Mouse (Mus musculus): ENCODE measurements around the gene Platr17. TPM values are rescaled to one million over a fixed set of nuclear protein-coding genes. Genes with fewer than 3 reads are reported as not detected.
"Not testable (repeated sequence)": the region's sequence is repeated elsewhere in the genome, so short reads cannot be mapped to it uniquely, and the experiment has no call there.

Platr17 gene
- polyA plus RNA-seq, 1 experiment from 2014 or later: 0.91 TPM

GRCm38 (mm10) chr17:33948905-33949537 lies 44.1 kb downstream of the Platr17 start:
- no peak for ATAC-seq (ENCODE audit: low read depth)
- no peak overlapping the region for H3K4me2 ChIP-seq
- H3K27ac ChIP-seq: no peak overlapping the region
- H3K4me3 ChIP-seq (replicated peaks): no peak overlapping the region
- H3K4me1 ChIP-seq (replicated peaks): peaks cover 65% of the 10 kb centered on the region
- H3K9me3 ChIP-seq (replicated peaks): no peaks in the 10 kb centered on the region
- no peak for DNase-seq
- no peaks in the 10 kb centered on the region for H3K27me3 ChIP-seq
- H3K36me3 ChIP-seq: peaks cover 84% of the 10 kb centered on the region
- 0 out of 2 replicates have a peak overlapping the region, but pooled peaks have one; percentile 9 for H3K9ac ChIP-seq
- WGBS (ENCODE audit: insufficient replicate concordance): 81% methylated on average over 19 of the region's 19 CpGs

- 74% methylated on average over 10 of the region's 10 CpGs for WGBS (ENCODE audit: insufficient replicate concordance)
- Histone ChIP-seq H3K9ac (peak overlapping the region; percentile 97), H3K27ac (peak overlapping the region; percentile 92), H3K36me3 (peaks cover 80% of the 10 kb centered on the region), H3K4me2 (peak overlapping the region; percentile 96), H3K27me3 (no peaks in the 10 kb centered on the region), H3K4me3 (replicated peaks) (peak overlapping the region; percentile 97), H3K4me1 (replicated peaks) (peaks cover 72% of the 10 kb centered on the region), H3K9me3 (replicated peaks) (no peaks in the 10 kb centered on the region)
- no peak for DNase-seq
- no peak for ATAC-seq (ENCODE audit: low read depth)
These were observed 45.2 kb downstream of the Platr17 start for GRCm38 (mm10) chr17:33950131-33950625.

- ATAC-seq (ENCODE audit: low read depth): peak; percentile 77
- Histone ChIP-seq H3K36me3 (peaks cover 69% of the 10 kb centered on the region), H3K4me2 (peak within 1 kb of the TSS; percentile 96), H3K27ac (peak within 1 kb of the TSS; percentile 92), H3K27me3 (no peaks in the 10 kb centered on the region), H3K9ac (peak within 1 kb of the TSS; percentile 97), H3K4me3 (replicated peaks) (peak within 1 kb of the TSS; percentile 97), H3K4me1 (replicated peaks) (peaks cover 73% of the 10 kb centered on the region), H3K9me3 (replicated peaks) (no peaks in the 10 kb centered on the region)
- WGBS (ENCODE audit: insufficient replicate concordance): under 1% methylated on average over 45 of the region's 45 CpGs
- DNase-seq: peak; percentile 78
These were observed 46.3 kb downstream of the Platr17 start, which contains the start of gene B3galt4 for GRCm38 (mm10) chr17:33951021-33951946. Gene B3galt4 (minus strand): TSS chr17:33951488.

GRCm38 (mm10) chr17:33952015-33952414 lies 47.1 kb downstream of the Platr17 start:
- peak overlapping the region; percentile 97 for H3K9ac ChIP-seq
- WGBS (ENCODE audit: insufficient replicate concordance): 54% methylated on average over 13 of the region's 13 CpGs
- peak overlapping the region; percentile 92 for H3K27ac ChIP-seq
- H3K36me3 ChIP-seq: peaks cover 63% of the 10 kb centered on the region
- peak overlapping the region; percentile 97 for H3K4me3 ChIP-seq (replicated peaks)
- H3K4me2 ChIP-seq: peak overlapping the region; percentile 96
- peaks cover 78% of the 10 kb centered on the region for H3K4me1 ChIP-seq (replicated peaks)
- not testable (repeated sequence) for H3K27me3 ChIP-seq; ATAC-seq (ENCODE audit: low read depth); H3K9me3 ChIP-seq (replicated peaks); DNase-seq

- Histone ChIP-seq H3K4me3 (replicated peaks) (peak overlapping the region; percentile 97), H3K9me3 (replicated peaks) (no peaks in the 10 kb centered on the region), H3K4me1 (replicated peaks) (peaks cover 85% of the 10 kb centered on the region), H3K9ac (peak overlapping the region; percentile 97), H3K27me3 (no peaks in the 10 kb centered on the region), H3K27ac (peak overlapping the region; percentile 92), H3K36me3 (peaks cover 63% of the 10 kb centered on the region), H3K4me2 (peak overlapping the region; percentile 96)
- ATAC-seq (ENCODE audit: low read depth): no peak
- no peak for DNase-seq
- 60% methylated on average over 4 of the region's 4 CpGs for WGBS (ENCODE audit: insufficient replicate concordance)
These were observed 47.9 kb downstream of the Platr17 start for GRCm38 (mm10) chr17:33952879-33953278.

- Histone ChIP-seq H3K9me3 (replicated peaks) (no peaks in the 10 kb centered on the region), H3K4me2 (peak overlapping the region; percentile 96), H3K4me1 (replicated peaks) (peaks cover 82% of the 10 kb centered on the region), H3K36me3 (peaks cover 63% of the 10 kb centered on the region), H3K9ac (peak overlapping the region; percentile 97), H3K4me3 (replicated peaks) (peak overlapping the region; percentile 97), H3K27ac (peak overlapping the region; percentile 92), H3K27me3 (no peaks in the 10 kb centered on the region)
- ATAC-seq (ENCODE audit: low read depth) (no peak), DNase-seq (no peak)
- 53% methylated on average over 3 of the region's 3 CpGs for WGBS (ENCODE audit: insufficient replicate concordance)
These were observed 48.4 kb downstream of the Platr17 start for GRCm38 (mm10) chr17:33953310-33953709.

GRCm38 (mm10) chr17:33953961-33954565 lies 49.1 kb downstream of the Platr17 start:
- 16% methylated on average over 5 of the region's 5 CpGs for WGBS (ENCODE audit: insufficient replicate concordance)
- DNase-seq: no peak
- no peaks in the 10 kb centered on the region for H3K9me3 ChIP-seq (replicated peaks)
- no peaks in the 10 kb centered on the region for H3K27me3 ChIP-seq
- H3K36me3 ChIP-seq: peaks cover 63% of the 10 kb centered on the region
- H3K27ac ChIP-seq: peak overlapping the region; percentile 92
- peak overlapping the region; percentile 97 for H3K4me3 ChIP-seq (replicated peaks)
- no peak for ATAC-seq (ENCODE audit: low read depth)
- peak overlapping the region; percentile 96 for H3K4me2 ChIP-seq
- H3K9ac ChIP-seq: peak overlapping the region; percentile 97
- H3K4me1 ChIP-seq (replicated peaks): peaks cover 74% of the 10 kb centered on the region

- no peaks in the 10 kb centered on the region for H3K9me3 ChIP-seq (replicated peaks)
- H3K4me2 ChIP-seq: peak overlapping the region; percentile 96
- peaks cover 68% of the 10 kb centered on the region for H3K4me1 ChIP-seq (replicated peaks)
- peak overlapping the region; percentile 97 for H3K4me3 ChIP-seq (replicated peaks)
- under 1% methylated on average over 33 of the region's 33 CpGs for WGBS (ENCODE audit: insufficient replicate concordance)
- peak overlapping the region; percentile 97 for H3K9ac ChIP-seq
- ATAC-seq (ENCODE audit: low read depth): no peak
- peak overlapping the region; percentile 92 for H3K27ac ChIP-seq
- DNase-seq: no peak
- H3K36me3 ChIP-seq: peaks cover 63% of the 10 kb centered on the region
- H3K27me3 ChIP-seq: no peaks in the 10 kb centered on the region
These were observed 50.0 kb downstream of the Platr17 start for GRCm38 (mm10) chr17:33954646-33955554.

GRCm38 (mm10) chr17:33955555-33956214 lies 50.8 kb downstream of the Platr17 start, which contains the start of the genes Vps52 and Rps18:
Gene Vps52 (plus strand): TSS chr17:33955812.
Gene Rps18 (minus strand): TSS chr17:33956001.
- under 1% methylated on average over 50 of the region's 50 CpGs for WGBS (ENCODE audit: insufficient replicate concordance)
- peak; percentile 80 for ATAC-seq (ENCODE audit: low read depth)
- peaks cover 63% of the 10 kb centered on the region for H3K36me3 ChIP-seq
- H3K9me3 ChIP-seq (replicated peaks): no peaks in the 10 kb centered on the region
- DNase-seq: peak; percentile 95
- H3K4me3 ChIP-seq (replicated peaks): peak within 1 kb of the TSS; percentile 97
- H3K4me1 ChIP-seq (replicated peaks): peaks cover 60% of the 10 kb centered on the region
- H3K9ac ChIP-seq: peak within 1 kb of the TSS; percentile 97
- H3K27me3 ChIP-seq: no peaks in the 10 kb centered on the region
- peak within 1 kb of the TSS; percentile 96 for H3K4me2 ChIP-seq
- peak within 1 kb of the TSS; percentile 92 for H3K27ac ChIP-seq

Data from liver, embryonic 13.5 days (tissue).